Mouse (Mus musculus): Measurements from ENCODE around the gene Dhrs7c. TPM values are rescaled to one million over a fixed set of nuclear protein-coding genes. Genes with fewer than 3 reads are reported as not detected.
A peak's percentile ranks its signal among the peaks of the same experiment; 100 is the strongest.

Gene Dhrs7c
- polyA plus RNA-seq, 1 experiment from 2014 or later, result not detected

DNA sequence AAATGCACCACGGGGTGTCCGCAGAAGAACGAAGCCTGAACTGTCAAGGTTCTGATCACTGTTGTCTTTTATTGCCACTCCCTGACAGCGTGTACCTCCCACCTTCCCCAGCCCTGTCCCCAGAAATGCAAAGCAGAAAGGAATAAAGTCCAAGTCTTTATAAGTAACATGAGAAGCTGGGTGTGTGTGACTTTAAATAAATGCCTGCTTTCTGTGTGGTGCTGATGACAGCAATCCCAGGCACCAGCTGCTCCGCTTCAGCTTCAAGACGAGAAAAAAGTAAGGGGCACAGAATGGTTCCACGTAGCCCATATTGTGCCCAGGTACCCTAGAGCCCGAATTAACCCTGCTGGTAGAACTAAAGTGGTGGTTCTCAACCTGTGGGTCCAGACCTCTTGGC is 3.2 kb downstream of the Dhrs7c start:
- Histone ChIP-seq H3K4me3 (replicated peaks; ENCODE audit: low read length) (no peak overlapping the region), H3K27me3 (ENCODE audit: control insufficient read depth, insufficient read depth, low read length) (no peaks in the 10 kb centered on the region), H3K9ac (no peak overlapping the region), H3K27ac (no peak overlapping the region), H3K9me3 (ENCODE audit: control insufficient read depth, low read length) (no peaks in the 10 kb centered on the region), H3K4me2 (replicated peaks) (no peak overlapping the region), H3K4me1 (replicated peaks; ENCODE audit: control insufficient read depth, insufficient read depth, low read length) (no peaks in the 10 kb centered on the region), H3K36me3 (replicated peaks; ENCODE audit: control insufficient read depth, insufficient read depth) (no peaks in the 10 kb centered on the region)
- 79% methylated on average over 8 of the region's 8 CpGs for WGBS
- DNase-seq (ENCODE audit: low spot score) (no peak), ATAC-seq (ENCODE audit: low FRiP score) (no peak)

DNA sequence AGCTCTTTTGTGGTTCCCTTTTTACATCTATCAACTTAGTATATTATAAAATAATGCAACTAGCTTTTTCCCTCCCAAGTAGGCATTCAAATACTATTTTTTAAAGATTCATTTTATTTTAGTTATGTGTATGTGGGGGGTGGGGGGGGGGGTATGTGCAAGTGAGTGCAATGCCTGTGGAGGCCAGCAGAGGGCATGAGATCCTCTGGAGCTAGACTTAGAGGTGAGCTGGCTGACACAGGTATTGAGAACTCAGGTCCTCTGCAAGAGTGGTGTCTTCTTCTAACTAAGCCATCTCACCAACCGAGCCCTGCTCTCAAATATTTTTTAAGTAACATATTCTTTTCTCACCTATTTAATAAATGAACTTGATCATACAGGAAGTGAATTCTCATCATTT is 7.6 kb downstream of the Dhrs7c start:
- no peaks in the 10 kb centered on the region for H3K36me3 ChIP-seq (replicated peaks; ENCODE audit: control insufficient read depth, insufficient read depth)
- no peak overlapping the region for H3K4me2 ChIP-seq (replicated peaks)
- no peak overlapping the region for H3K27ac ChIP-seq
- no peaks in the 10 kb centered on the region for H3K27me3 ChIP-seq (ENCODE audit: control insufficient read depth, insufficient read depth, low read length)
- no peak overlapping the region for H3K4me3 ChIP-seq (replicated peaks; ENCODE audit: low read length)
- H3K9ac ChIP-seq, result no peak overlapping the region
- WGBS, result 100% methylated on average over 1 of the region's 1 CpGs
- DNase-seq (ENCODE audit: low spot score) (no peak), ATAC-seq (ENCODE audit: low FRiP score) (no peak)
- H3K4me1 ChIP-seq (replicated peaks; ENCODE audit: control insufficient read depth, insufficient read depth, low read length), result no peaks in the 10 kb centered on the region
- H3K9me3 ChIP-seq (ENCODE audit: control insufficient read depth, low read length), result no peaks in the 10 kb centered on the region

- Histone ChIP-seq H3K9me3 (ENCODE audit: control insufficient read depth, low read length) (no peaks in the 10 kb centered on the region), H3K36me3 (replicated peaks; ENCODE audit: control insufficient read depth, insufficient read depth) (no peaks in the 10 kb centered on the region), H3K27me3 (ENCODE audit: control insufficient read depth, insufficient read depth, low read length) (no peaks in the 10 kb centered on the region), H3K9ac (no peak overlapping the region), H3K27ac (no peak overlapping the region), H3K4me1 (replicated peaks; ENCODE audit: control insufficient read depth, insufficient read depth, low read length) (no peaks in the 10 kb centered on the region), H3K4me2 (replicated peaks) (no peak overlapping the region), H3K4me3 (replicated peaks; ENCODE audit: low read length) (no peak overlapping the region)
- WGBS, result 86% methylated on average over 11 of the region's 11 CpGs
- DNase-seq (ENCODE audit: low spot score), result no peak
- no peak for ATAC-seq (ENCODE audit: low FRiP score)
Observed at GRCm38 (mm10) chr11:67806832-67807597, 9.0 kb downstream of the Dhrs7c start.

- no peaks in the 10 kb centered on the region for H3K4me1 ChIP-seq (replicated peaks; ENCODE audit: control insufficient read depth, insufficient read depth, low read length)
- H3K27ac ChIP-seq, result no peak overlapping the region
- no peaks in the 10 kb centered on the region for H3K36me3 ChIP-seq (replicated peaks; ENCODE audit: control insufficient read depth, insufficient read depth)
- H3K27me3 ChIP-seq (ENCODE audit: control insufficient read depth, insufficient read depth, low read length), result no peaks in the 10 kb centered on the region
- no peak overlapping the region for H3K9ac ChIP-seq
- 80% methylated on average over 5 of the region's 5 CpGs for WGBS
- ATAC-seq (ENCODE audit: low FRiP score) (no peak), DNase-seq (ENCODE audit: low spot score) (no peak)
- H3K9me3 ChIP-seq (ENCODE audit: control insufficient read depth, low read length), result no peaks in the 10 kb centered on the region
- H3K4me2 ChIP-seq (replicated peaks), result no peak overlapping the region
- H3K4me3 ChIP-seq (replicated peaks; ENCODE audit: low read length), result no peak overlapping the region
Observed at GRCm38 (mm10) chr11:67808051-67808450, 10.1 kb downstream of the Dhrs7c start.

DNA sequence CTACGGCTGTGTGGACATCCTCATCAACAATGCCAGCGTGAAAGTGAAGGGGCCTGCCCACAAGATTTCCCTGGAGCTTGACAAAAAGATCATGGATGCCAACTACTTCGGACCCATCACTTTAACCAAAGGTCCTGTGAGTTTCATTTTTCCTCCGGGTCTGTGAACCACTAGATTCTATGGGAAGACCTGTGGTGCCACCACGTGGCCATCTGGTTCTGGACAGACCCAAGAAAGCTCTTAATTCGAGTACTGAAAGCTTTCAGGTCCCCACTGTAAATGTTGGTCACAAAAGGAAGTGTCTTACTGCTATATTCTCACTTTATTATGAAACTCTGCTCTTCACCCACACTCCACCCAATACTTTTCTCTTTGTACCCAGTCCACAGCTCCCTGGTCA is 13.5 kb downstream of the Dhrs7c start:
- no peak overlapping the region for H3K9ac ChIP-seq
- no peak overlapping the region for H3K27ac ChIP-seq
- DNase-seq (ENCODE audit: low spot score) (no peak), ATAC-seq (ENCODE audit: low FRiP score) (no peak)
- 85% methylated on average over 6 of the region's 6 CpGs for WGBS
- no peak overlapping the region for H3K4me3 ChIP-seq (replicated peaks; ENCODE audit: low read length)
- H3K9me3 ChIP-seq (ENCODE audit: control insufficient read depth, low read length), result no peaks in the 10 kb centered on the region
- no peaks in the 10 kb centered on the region for H3K4me1 ChIP-seq (replicated peaks; ENCODE audit: control insufficient read depth, insufficient read depth, low read length)
- no peak overlapping the region for H3K4me2 ChIP-seq (replicated peaks)
- no peaks in the 10 kb centered on the region for H3K36me3 ChIP-seq (replicated peaks; ENCODE audit: control insufficient read depth, insufficient read depth)
- H3K27me3 ChIP-seq (ENCODE audit: control insufficient read depth, insufficient read depth, low read length), result no peaks in the 10 kb centered on the region

DNA sequence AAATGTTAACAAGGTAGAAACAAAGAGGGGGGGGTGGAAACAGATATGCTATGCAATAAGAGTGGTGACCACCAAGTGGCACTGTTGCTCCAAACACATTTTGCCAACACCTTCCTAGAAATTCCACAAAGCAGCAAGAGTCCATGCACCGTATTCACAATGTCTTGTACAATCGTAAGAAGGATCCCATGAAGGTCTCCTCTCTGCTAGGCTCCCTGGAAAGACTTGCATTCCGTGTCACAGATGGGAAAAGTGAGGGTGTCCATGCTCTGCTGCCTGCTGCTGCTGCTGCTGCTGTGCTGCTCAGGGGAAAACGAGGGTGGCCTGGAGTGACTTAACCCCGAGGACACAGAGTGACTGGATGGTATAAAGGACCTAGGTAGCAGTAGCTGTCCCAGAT is 21.6 kb downstream of the Dhrs7c start:
- Histone ChIP-seq H3K9ac (no peak overlapping the region), H3K4me3 (replicated peaks; ENCODE audit: low read length) (no peak overlapping the region)

DNA sequence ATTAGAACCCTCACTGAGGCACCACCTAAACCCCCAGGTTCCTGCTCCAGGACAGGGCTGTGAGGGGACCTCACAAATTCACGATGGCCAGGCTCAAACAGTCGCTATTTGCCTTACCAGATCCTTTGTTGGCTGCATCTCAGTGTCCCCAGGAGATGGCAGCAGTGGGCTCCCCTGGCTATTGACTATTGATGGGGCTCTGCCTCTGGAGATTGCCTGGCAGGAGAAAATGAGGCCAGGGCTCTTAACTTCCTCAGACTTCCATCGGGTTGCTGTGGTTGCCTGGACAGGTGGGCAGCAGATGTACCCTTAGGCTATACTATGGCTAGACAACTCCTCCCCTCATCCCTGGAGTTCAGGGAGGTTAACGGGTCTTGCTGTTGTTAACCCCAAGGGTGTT is 22.2 kb downstream of the Dhrs7c start:
- Histone ChIP-seq H3K4me2 (replicated peaks) (no peak overlapping the region), H3K27me3 (ENCODE audit: control insufficient read depth, insufficient read depth, low read length) (no peaks in the 10 kb centered on the region), H3K4me3 (replicated peaks; ENCODE audit: low read length) (no peak overlapping the region), H3K9me3 (ENCODE audit: control insufficient read depth, low read length) (no peaks in the 10 kb centered on the region), H3K36me3 (replicated peaks; ENCODE audit: control insufficient read depth, insufficient read depth) (no peaks in the 10 kb centered on the region), H3K9ac (no peak overlapping the region), H3K27ac (no peak overlapping the region), H3K4me1 (replicated peaks; ENCODE audit: control insufficient read depth, insufficient read depth, low read length) (no peaks in the 10 kb centered on the region)
- 27% methylated on average over 4 of the region's 4 CpGs for WGBS
- DNase-seq (ENCODE audit: low spot score), result peak; percentile 61
- no peak for ATAC-seq (ENCODE audit: low FRiP score)

More for the DNA sequence above, 21.6 kb downstream of the Dhrs7c start:
- WGBS, result 18% methylated on average over 5 of the region's 5 CpGs
- Histone ChIP-seq H3K4me1 (replicated peaks; ENCODE audit: control insufficient read depth, insufficient read depth, low read length) (no peaks in the 10 kb centered on the region), H3K27ac (no peak overlapping the region), H3K4me2 (replicated peaks) (peak overlapping the region; percentile 31), H3K27me3 (ENCODE audit: control insufficient read depth, insufficient read depth, low read length) (no peaks in the 10 kb centered on the region), H3K36me3 (replicated peaks; ENCODE audit: control insufficient read depth, insufficient read depth) (no peaks in the 10 kb centered on the region), H3K9me3 (ENCODE audit: control insufficient read depth, low read length) (no peaks in the 10 kb centered on the region)
- ATAC-seq (ENCODE audit: low FRiP score) (no peak), DNase-seq (ENCODE audit: low spot score) (peak; percentile 81)

DNA sequence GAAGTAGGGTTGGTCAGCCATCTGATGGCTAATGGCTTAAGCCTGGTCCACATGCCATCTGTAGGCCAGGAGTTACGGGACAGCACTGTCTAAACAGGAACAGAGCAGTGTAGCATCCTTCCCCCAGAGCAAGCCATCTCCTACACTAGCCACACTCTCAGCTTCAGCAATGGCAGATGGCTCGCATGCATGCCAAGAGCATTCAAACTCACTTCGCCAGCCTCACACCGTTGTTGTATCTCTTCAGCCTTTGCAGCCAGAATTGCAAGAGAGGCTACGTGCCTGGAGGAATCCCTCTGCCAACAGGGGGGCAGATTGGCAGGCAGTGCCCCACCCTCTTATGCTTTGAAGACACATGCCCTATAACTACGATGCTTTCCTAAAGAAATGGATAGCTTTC is 23.6 kb downstream of the Dhrs7c start:
- no peak for DNase-seq (ENCODE audit: low spot score)
- no peaks in the 10 kb centered on the region for H3K4me1 ChIP-seq (replicated peaks; ENCODE audit: control insufficient read depth, insufficient read depth, low read length)
- 82% methylated on average over 6 of the region's 6 CpGs for WGBS

GRCm38 (mm10) chr11:67828360-67829059 is 30.5 kb downstream of the Dhrs7c start:
- WGBS, result 53% methylated on average over 12 of the region's 12 CpGs
- Histone ChIP-seq H3K27me3 (ENCODE audit: control insufficient read depth, insufficient read depth, low read length) (no peaks in the 10 kb centered on the region), H3K9ac (no peak overlapping the region), H3K4me3 (replicated peaks; ENCODE audit: low read length) (no peak overlapping the region), H3K4me1 (replicated peaks; ENCODE audit: control insufficient read depth, insufficient read depth, low read length) (no peaks in the 10 kb centered on the region), H3K4me2 (replicated peaks) (no peak overlapping the region), H3K9me3 (ENCODE audit: control insufficient read depth, low read length) (no peaks in the 10 kb centered on the region), H3K36me3 (replicated peaks; ENCODE audit: control insufficient read depth, insufficient read depth) (no peaks in the 10 kb centered on the region), H3K27ac (no peak overlapping the region)
- no peak for DNase-seq (ENCODE audit: low spot score)
- no peak for ATAC-seq (ENCODE audit: low FRiP score)

More for the DNA sequence above, 23.6 kb downstream of the Dhrs7c start:
- no peak for ATAC-seq (ENCODE audit: low FRiP score)
- H3K27me3 ChIP-seq (ENCODE audit: control insufficient read depth, insufficient read depth, low read length), result no peaks in the 10 kb centered on the region
- no peaks in the 10 kb centered on the region for H3K9me3 ChIP-seq (ENCODE audit: control insufficient read depth, low read length)
- no peak overlapping the region for H3K4me2 ChIP-seq (replicated peaks)
- H3K4me3 ChIP-seq (replicated peaks; ENCODE audit: low read length), result no peak overlapping the region
- H3K27ac ChIP-seq, result no peak overlapping the region
- no peak overlapping the region for H3K9ac ChIP-seq
- H3K36me3 ChIP-seq (replicated peaks; ENCODE audit: control insufficient read depth, insufficient read depth), result no peaks in the 10 kb centered on the region
